Mouse (Mus musculus): ENCODE data around the gene Kcnj12. TPM values are rescaled to one million over a fixed set of nuclear protein-coding genes. Genes with fewer than 3 reads are reported as not detected.

Kcnj12 gene
- polyA plus RNA-seq, 1 experiment, result not detected

- no peak overlapping the region for H3K4me3 ChIP-seq (replicated peaks; ENCODE audit: control insufficient read depth, low read depth, low read length)
- no peak overlapping the region for H3K27ac ChIP-seq (ENCODE audit: control insufficient read depth, insufficient read depth, low read depth, low read length, poor library complexity)
- TF ChIP-seq CTCF (IDR thresholded peaks at IDR 0.05; ENCODE audit: control insufficient read depth, insufficient read depth, low read length), result no peak
- no peak for TF ChIP-seq POLR2A (IDR thresholded peaks at IDR 0.05; ENCODE audit: borderline replicate concordance, control insufficient read depth, low read depth, low read length)
- 66% methylated on average over 5 of the region's 5 CpGs for WGBS
- no peaks in the 10 kb centered on the region for H3K4me1 ChIP-seq (ENCODE audit: control insufficient read depth, insufficient read depth, low read length)
Observed at GRCm38 (mm10) chr11:61056871-61057270, 34.5 kb downstream of the Kcnj12 start.

- no peak overlapping the region for H3K4me3 ChIP-seq (replicated peaks; ENCODE audit: control insufficient read depth, low read depth, low read length)
- no peak overlapping the region for H3K27ac ChIP-seq (ENCODE audit: control insufficient read depth, insufficient read depth, low read depth, low read length, poor library complexity)
- no peaks in the 10 kb centered on the region for H3K4me1 ChIP-seq (ENCODE audit: control insufficient read depth, insufficient read depth, low read length)
- TF ChIP-seq POLR2A (IDR thresholded peaks at IDR 0.05; ENCODE audit: borderline replicate concordance, control insufficient read depth, low read depth, low read length) (no peak), CTCF (IDR thresholded peaks at IDR 0.05; ENCODE audit: control insufficient read depth, insufficient read depth, low read length) (no peak)
- 68% methylated on average over 10 of the region's 10 CpGs for WGBS
Observed at GRCm38 (mm10) chr11:61059691-61060457, 37.5 kb downstream of the Kcnj12 start.

GRCm38 (mm10) chr11:61060634-61061033 lies 38.3 kb downstream of the Kcnj12 start:
- no peaks in the 10 kb centered on the region for H3K4me1 ChIP-seq (ENCODE audit: control insufficient read depth, insufficient read depth, low read length)
- TF ChIP-seq CTCF (IDR thresholded peaks at IDR 0.05; ENCODE audit: control insufficient read depth, insufficient read depth, low read length), result no peak
- no peak for TF ChIP-seq POLR2A (IDR thresholded peaks at IDR 0.05; ENCODE audit: borderline replicate concordance, control insufficient read depth, low read depth, low read length)
- no peak overlapping the region for H3K27ac ChIP-seq (ENCODE audit: control insufficient read depth, insufficient read depth, low read depth, low read length, poor library complexity)
- H3K4me3 ChIP-seq (replicated peaks; ENCODE audit: control insufficient read depth, low read depth, low read length), result no peak overlapping the region
- WGBS, result 72% methylated on average over 4 of the region's 4 CpGs

DNA sequence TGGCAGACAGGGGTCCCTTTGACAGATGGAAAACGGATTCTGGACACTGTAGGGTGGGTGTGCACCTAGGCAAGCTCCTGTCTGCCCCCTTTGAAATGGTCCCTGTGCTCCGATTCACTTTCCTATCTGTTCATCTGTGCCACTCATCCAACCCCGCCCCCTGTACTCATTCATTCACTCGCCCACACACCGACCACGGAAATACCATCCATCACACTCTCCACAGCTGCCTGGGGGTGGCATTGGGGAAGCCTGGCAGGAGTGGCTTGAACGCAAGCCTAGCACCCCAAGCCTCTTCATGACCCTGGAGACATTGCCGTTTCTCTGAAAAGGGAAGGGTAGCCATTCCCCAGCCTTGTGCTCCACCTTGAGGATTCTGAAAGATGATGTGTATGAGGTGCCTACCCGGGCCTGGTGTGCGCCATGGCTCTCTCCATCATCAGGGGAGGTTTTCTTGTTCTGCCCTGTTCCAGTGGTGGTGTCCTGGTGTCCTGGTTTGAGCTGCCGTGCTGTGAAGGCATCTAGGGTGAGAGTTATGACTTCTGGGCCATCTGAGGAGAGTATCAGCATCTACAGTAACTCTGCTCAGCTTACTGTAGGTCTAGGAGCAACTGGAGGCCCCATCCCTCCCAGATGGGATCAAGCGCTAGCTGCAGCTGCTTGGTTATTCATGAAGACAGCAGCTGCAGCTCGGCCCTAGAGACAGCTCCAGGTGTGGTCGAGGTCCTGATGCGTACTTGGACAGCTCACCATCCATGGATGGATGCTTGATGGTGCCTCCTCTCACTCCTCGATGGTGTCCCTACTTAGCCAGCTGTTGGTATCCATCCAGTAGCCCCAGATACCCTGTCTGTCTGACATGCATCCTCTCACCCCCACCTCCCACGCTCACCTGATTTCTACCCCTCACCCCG lies 40.4 kb downstream of the Kcnj12 start:
- 55% methylated on average over 18 of the region's 18 CpGs for WGBS
- TF ChIP-seq CTCF (IDR thresholded peaks at IDR 0.05; ENCODE audit: control insufficient read depth, insufficient read depth, low read length), result no peak
- no peaks in the 10 kb centered on the region for H3K4me1 ChIP-seq (ENCODE audit: control insufficient read depth, insufficient read depth, low read length)
- no peak overlapping the region for H3K27ac ChIP-seq (ENCODE audit: control insufficient read depth, insufficient read depth, low read depth, low read length, poor library complexity)
- no peak overlapping the region for H3K4me3 ChIP-seq (replicated peaks; ENCODE audit: control insufficient read depth, low read depth, low read length)

- Histone ChIP-seq H3K4me1 (ENCODE audit: control insufficient read depth, insufficient read depth, low read length) (0 out of 2 replicates have a peak, but pooled peaks cover 1% of the 10 kb centered on the region), H3K4me3 (replicated peaks; ENCODE audit: control insufficient read depth, low read depth, low read length) (no peak overlapping the region), H3K27ac (ENCODE audit: control insufficient read depth, insufficient read depth, low read depth, low read length, poor library complexity) (no peak overlapping the region)
- 87% methylated on average over 6 of the region's 6 CpGs for WGBS
- TF ChIP-seq POLR2A (IDR thresholded peaks at IDR 0.05; ENCODE audit: borderline replicate concordance, control insufficient read depth, low read depth, low read length) (no peak), CTCF (IDR thresholded peaks at IDR 0.05; ENCODE audit: control insufficient read depth, insufficient read depth, low read length) (no peak)
Observed at GRCm38 (mm10) chr11:61063503-61063902, 41.1 kb downstream of the Kcnj12 start.

DNA sequence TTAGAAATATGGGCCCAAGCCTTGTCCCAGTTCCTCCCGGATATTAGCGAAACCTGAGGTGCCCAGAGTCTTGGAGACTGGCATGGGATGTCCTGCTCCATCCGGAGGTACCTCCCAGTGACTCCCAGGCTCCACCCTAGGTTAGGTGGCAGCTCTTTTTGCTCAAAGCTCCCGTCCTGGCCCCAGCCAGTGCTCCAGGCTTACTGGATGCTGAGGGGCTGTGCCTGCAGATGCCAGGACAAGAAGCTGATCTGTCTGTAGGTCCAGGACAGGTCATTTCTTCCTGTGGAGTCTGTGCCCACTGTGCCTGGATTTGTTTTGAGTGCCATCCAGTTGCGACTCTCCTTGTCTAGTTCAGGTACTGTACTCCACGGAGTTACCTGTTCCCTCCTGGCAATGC lies 43.3 kb downstream of the Kcnj12 start:
- TF ChIP-seq CTCF (IDR thresholded peaks at IDR 0.05; ENCODE audit: control insufficient read depth, insufficient read depth, low read length), result no peak
- TF ChIP-seq POLR2A (IDR thresholded peaks at IDR 0.05; ENCODE audit: borderline replicate concordance, control insufficient read depth, low read depth, low read length), result no peak
- H3K4me1 ChIP-seq (ENCODE audit: control insufficient read depth, insufficient read depth, low read length), result 0 out of 2 replicates have a peak, but pooled peaks cover 1% of the 10 kb centered on the region
- no peak overlapping the region for H3K27ac ChIP-seq (ENCODE audit: control insufficient read depth, insufficient read depth, low read depth, low read length, poor library complexity)
- H3K4me3 ChIP-seq (replicated peaks; ENCODE audit: control insufficient read depth, low read depth, low read length), result no peak overlapping the region
- WGBS, result 76% methylated on average over 6 of the region's 6 CpGs

DNA sequence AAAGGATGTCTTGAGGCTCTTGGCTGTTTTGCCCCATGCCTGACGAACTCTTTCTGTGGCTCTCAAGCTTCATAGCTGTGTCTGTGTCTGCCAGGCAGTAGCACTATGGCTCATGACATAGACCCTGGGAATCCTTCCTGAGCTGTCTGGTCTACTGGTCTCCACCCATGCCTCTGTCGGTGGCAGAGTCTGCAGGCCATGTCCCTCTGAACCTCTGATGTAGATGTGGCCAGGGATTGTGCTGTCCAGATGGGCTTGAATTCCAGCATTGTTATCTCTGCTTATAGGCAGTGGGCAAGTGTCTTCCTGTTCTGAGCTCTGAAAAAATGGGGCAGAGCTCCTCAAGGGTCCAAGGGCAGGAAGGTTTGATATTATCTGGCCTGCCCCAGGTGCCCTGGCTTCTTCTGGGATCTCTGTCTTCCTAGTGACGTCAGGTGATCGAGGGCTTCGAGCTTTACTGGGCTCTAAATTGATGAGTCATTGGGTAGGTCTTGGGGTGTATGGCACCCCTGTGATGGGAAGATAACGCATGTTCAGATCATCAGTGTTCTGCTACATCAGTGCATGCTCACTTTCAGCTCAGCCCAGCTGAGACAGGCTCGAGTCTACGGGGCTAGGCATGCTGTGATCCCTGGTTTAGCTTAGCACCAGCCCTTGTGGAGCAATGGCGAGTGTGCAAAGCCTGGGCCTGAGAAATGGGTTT lies 44.9 kb downstream of the Kcnj12 start:
- Histone ChIP-seq H3K4me3 (replicated peaks; ENCODE audit: control insufficient read depth, low read depth, low read length) (no peak overlapping the region), H3K4me1 (ENCODE audit: control insufficient read depth, insufficient read depth, low read length) (0 out of 2 replicates have a peak, but pooled peaks cover 1% of the 10 kb centered on the region), H3K27ac (ENCODE audit: control insufficient read depth, insufficient read depth, low read depth, low read length, poor library complexity) (no peak overlapping the region)

DNA sequence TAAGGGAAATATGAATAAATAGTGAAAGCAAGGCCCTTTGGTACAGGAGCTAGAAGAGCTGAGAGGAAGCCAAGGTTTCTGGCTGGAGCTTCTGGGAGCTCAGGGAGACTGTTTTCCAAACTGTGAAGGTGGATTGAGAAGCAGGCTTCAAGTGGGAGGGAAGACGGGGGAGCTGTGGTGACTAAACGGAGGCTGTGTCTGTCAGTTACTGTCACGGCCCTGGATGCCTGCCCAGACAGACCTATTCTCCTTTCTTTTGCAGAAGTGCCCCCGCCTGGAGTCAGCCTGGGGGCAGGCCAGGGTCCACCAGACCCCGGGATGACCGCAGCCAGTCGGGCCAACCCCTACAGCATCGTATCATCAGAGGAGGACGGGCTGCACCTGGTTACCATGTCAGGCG lies 46.5 kb downstream of the Kcnj12 start:
- TF ChIP-seq CTCF (IDR thresholded peaks at IDR 0.05; ENCODE audit: control insufficient read depth, insufficient read depth, low read length), result no peak
- no peak for TF ChIP-seq POLR2A (IDR thresholded peaks at IDR 0.05; ENCODE audit: borderline replicate concordance, control insufficient read depth, low read depth, low read length)
- Histone ChIP-seq H3K4me1 (ENCODE audit: control insufficient read depth, insufficient read depth, low read length) (0 out of 2 replicates have a peak, but pooled peaks cover 1% of the 10 kb centered on the region), H3K4me3 (replicated peaks; ENCODE audit: control insufficient read depth, low read depth, low read length) (no peak overlapping the region), H3K27ac (ENCODE audit: control insufficient read depth, insufficient read depth, low read depth, low read length, poor library complexity) (no peak overlapping the region)
- whole genome bisulfite sequencing, result 57% methylated on average over 10 of the region's 10 CpGs

More for the DNA sequence above, 44.9 kb downstream of the Kcnj12 start:
- 63% methylated on average over 9 of the region's 9 CpGs for WGBS
- no peak for TF ChIP-seq CTCF (IDR thresholded peaks at IDR 0.05; ENCODE audit: control insufficient read depth, insufficient read depth, low read length)
- TF ChIP-seq POLR2A (IDR thresholded peaks at IDR 0.05; ENCODE audit: borderline replicate concordance, control insufficient read depth, low read depth, low read length), result no peak

All from bone marrow, adult 2 months (tissue).